9 mouse cellular contexts compared by ENCODE assay signal in genomic region chr2:129591897-129592296, GRCm38 (mm10). TPM values are rescaled to one million over a fixed set of nuclear protein-coding genes. Genes with fewer than 3 reads are reported as not detected.
DNase-seq lines count a peak whose midpoint lies in the region; ATAC-seq and TF ChIP-seq lines count a peak whose summit lies in the region.
"Had no signal": no experiment of that assay in that cellular context is flagged by ENCODE, and none has a peak within 500 bp of the region (broad histone marks: within the 10 kb centered on the region; RNA-seq: fewer than 3 reads in every experiment).

No protein-coding gene starts in this region.

- ATAC-seq in heart, embryonic 13.5 days (ENCODE audit: extremely low read depth, insufficient number of reproducible peaks, low FRiP score, low TSS enrichment): no peak
- ATAC-seq in limb, embryonic 14.5 days (ENCODE audit: low FRiP score, low read depth): no peak
- ATAC-seq in monocyte, adult 5-6 weeks (replicated peaks; ENCODE audit: insufficient number of reproducible peaks, low FRiP score, low TSS enrichment, poor library complexity, severe bottlenecking): peak; percentile 36

- TF ChIP-seq POLR2A in embryonic fibroblast, embryonic 13.5 days (IDR thresholded peaks at IDR 0.05; ENCODE audit: low read depth, low read length): no peak
- no peak for TF ChIP-seq POLR2A in limb, embryonic 14.5 days (IDR thresholded peaks at IDR 0.05; ENCODE audit: borderline replicate concordance, extremely low read depth, insufficient read depth, insufficient read length)

- H3K4me3 ChIP-seq in heart, embryonic 13.5 days: peak overlapping the region; percentile 85
- H3K4me3 ChIP-seq in embryonic fibroblast, embryonic 13.5 days (ENCODE audit: insufficient read depth, low read length): peak overlapping the region; percentile 66; the same call in 1 of the 2 replicates
- H3K4me3 ChIP-seq in limb, embryonic 14.5 days (replicated peaks; ENCODE audit: low read length): no peak overlapping the region

- no peak for TF ChIP-seq CTCF in embryonic fibroblast, embryonic 13.5 days (IDR thresholded peaks at IDR 0.05; ENCODE audit: borderline replicate concordance, insufficient read depth, low read length)

- no peaks in the 10 kb centered on the region for H3K36me3 ChIP-seq in heart, embryonic 13.5 days
- H3K36me3 ChIP-seq in limb, embryonic 14.5 days (ENCODE audit: control insufficient read depth, insufficient read depth, low read length): no peaks in the 10 kb centered on the region

- WGBS in heart, embryonic 13.5 days: 80% methylated on average over 4 of the region's 4 CpGs
- 92% methylated on average over 4 of the region's 4 CpGs for WGBS in limb, embryonic 14.5 days

- peak overlapping the region; percentile 92 for H3K9ac ChIP-seq in heart, embryonic 13.5 days
- H3K9ac ChIP-seq in limb, embryonic 14.5 days (ENCODE audit: low read depth, low read length, severe bottlenecking): no peak overlapping the region

- peak overlapping the region; percentile 96 for H3K27ac ChIP-seq in heart, embryonic 13.5 days (replicated peaks)
- H3K27ac ChIP-seq in embryonic fibroblast, embryonic 13.5 days (ENCODE audit: insufficient read depth, low read length): no peak overlapping the region
- H3K27ac ChIP-seq in limb, embryonic 14.5 days (replicated peaks; ENCODE audit: low read depth, low read length): no peak overlapping the region

- H3K4me1 ChIP-seq in heart, embryonic 13.5 days: peaks cover 40% of the 10 kb centered on the region
- no peaks in the 10 kb centered on the region; the same call in 1 of the 2 replicates for H3K4me1 ChIP-seq in embryonic fibroblast, embryonic 13.5 days (ENCODE audit: control insufficient read depth, insufficient read depth, low read length)
- peaks cover 10% of the 10 kb centered on the region for H3K4me1 ChIP-seq in limb, embryonic 14.5 days (ENCODE audit: control insufficient read depth, insufficient read depth, low read length)

- DNase-seq in heart, postnatal 25 days (ENCODE audit: low spot score): no peak
- no peak for DNase-seq in limb, embryonic 14.5 days (ENCODE audit: low spot score)
- DNase-seq in layer of hippocampus, adult 8-10 months (ENCODE audit: low spot score in 2 of 2): no peak
- no peak for DNase-seq in right cerebral cortex, postnatal 25 days
- no peak for DNase-seq in kidney, postnatal 36 days

- peak overlapping the region; percentile 90 for H3K4me2 ChIP-seq in heart, embryonic 13.5 days
- H3K4me2 ChIP-seq in limb, embryonic 14.5 days (replicated peaks; ENCODE audit: low read depth, low read length, severe bottlenecking): peak overlapping the region; percentile 64; the same call in 1 of the 2 replicates

- H3K27me3 ChIP-seq in heart, embryonic 13.5 days (replicated peaks): no peaks in the 10 kb centered on the region
- H3K27me3 ChIP-seq in limb, embryonic 14.5 days (ENCODE audit: control insufficient read depth, insufficient read depth, low read length): no peaks in the 10 kb centered on the region

- H3K9me3 ChIP-seq in heart, embryonic 13.5 days: no peaks in the 10 kb centered on the region
- no peaks in the 10 kb centered on the region for H3K9me3 ChIP-seq in limb, embryonic 14.5 days (ENCODE audit: control insufficient read depth, low read length)

- intact Hi-C loops in heart, postnatal 25 days (cut with DNase I): loop anchor here (5.0 kb wide), 2 partner anchors 40 to 65 kb away; no protein-coding TSS in a partner anchor

RNA-seq across cellular contexts. Expression of gene Sirpa, which starts 0.7 kb away (rescaled TPM):
- polyA plus RNA-seq in heart, embryonic 13.5 days (2015; fragmentation: Nextera tagmentation; extraction: Ambion mirVana): 14.4 and 17.6 TPM in 2 replicates
- 10 to 100 TPM; 24.6 to 28.1 TPM for total RNA-seq in heart, postnatal 25 days (2021)
- polyA plus RNA-seq in embryonic fibroblast, embryonic 13.5 days (2011; ENCODE audit: insufficient read length, low read depth, missing spikeins): 19.3 and 26.0 TPM in 2 replicates
- polyA plus RNA-seq in limb, embryonic 14.5 days (2012; rRNA removed): 39.6 and 40.2 TPM in 2 replicates
- polyA plus RNA-seq in limb, embryonic 14.5 days (2014; fragmentation: Nextera tagmentation; extraction: Ambion mirVana): 34.0 and 34.7 TPM in 2 replicates
- 334 to 497 TPM (median 494 TPM) in 3 replicates for total RNA-seq in monocyte, adult 5-6 weeks (2017)
- 100 to 1,000 TPM; 317 to 358 (median 338) TPM for total RNA-seq in layer of hippocampus, adult 8-10 months (2022)

RNA-seq across cellular contexts. Expression of gene F830045P16Rik, which starts 55.5 kb away (rescaled TPM):
- polyA plus RNA-seq in heart, embryonic 13.5 days (2015; fragmentation: Nextera tagmentation; extraction: Ambion mirVana): not detected in 2 replicates
- not detected for total RNA-seq in heart, postnatal 25 days (2021)
- not detected in 2 replicates for polyA plus RNA-seq in embryonic fibroblast, embryonic 13.5 days (2011; ENCODE audit: insufficient read length, low read depth, missing spikeins)
- 0.22 and 0.34 TPM in 2 replicates for polyA plus RNA-seq in limb, embryonic 14.5 days (2012; rRNA removed)
- polyA plus RNA-seq in limb, embryonic 14.5 days (2014; fragmentation: Nextera tagmentation; extraction: Ambion mirVana): 0.22 and 0.23 TPM in 2 replicates
- total RNA-seq in monocyte, adult 5-6 weeks (2017): 0.67 TPM in 1 of 3 replicates, not detected in the others
- total RNA-seq in layer of hippocampus, adult 8-10 months (2022): 1 to 10 TPM in 2 of 4 experiments, under 1 TPM in 2; 0.24 to 1.8 (median 0.93) TPM
- polyA plus RNA-seq: gonadal fat pad, adult 2 months had no signal

Comparison
In these comparisons a context has a peak if more than half of its experiments do, and no peak if none do; other contexts are left out.
1. RNA of gene Sirpa, which starts 0.7 kb away (total RNA-seq): 334 to 497 TPM in monocyte, adult 5-6 weeks and 317 to 358 TPM in layer of hippocampus, adult 8-10 months; 24.6 to 28.1 TPM in heart, postnatal 25 days; every median in the first group is over 10 times any median in the second.